Mouse (Mus musculus) kidney, embryonic 16.5 days (tissue): ENCODE data around the gene Cyp4f17. TPM values are rescaled to one million over a fixed set of nuclear protein-coding genes. Genes with fewer than 3 reads are reported as not detected.
"Not testable (repeated sequence)": the region's sequence is repeated elsewhere in the genome, so short reads cannot be mapped to it uniquely, and the experiment has no call there.

ENCODE experiments used
- ATAC-seq: fragments of 200-750 bp; cut with Nextera tagmentation; 2 replicates; pipeline ENCODE4 v1.8.0; 2017; ENCODE audit warnings: moderate TSS enrichment; ENCODE audit not compliant: low FRiP score, low TSS enrichment
- H3K27ac ChIP-seq: fragments of 300-500 bp; sonication (generic); 2 replicates; pipeline ENCODE4 v1.5.1; 2014; ENCODE audit warnings: low read length
- H3K27me3 ChIP-seq: fragments of 300-500 bp; sonication (generic); 2 replicates; pipeline ENCODE4 v1.6.1; 2014; ENCODE audit warnings: low read length, control low read depth, mixed read lengths; ENCODE audit not compliant: insufficient read depth
- H3K36me3 ChIP-seq: fragments of 300-500 bp; sonication (generic); 2 replicates; pipeline ENCODE4 v1.6.1; 2014; ENCODE audit warnings: low read length, control low read depth, mixed read lengths; ENCODE audit not compliant: insufficient read depth
- H3K4me1 ChIP-seq: fragments of 300-500 bp; sonication (generic); 2 replicates; pipeline ENCODE4 v1.6.1; 2014; ENCODE audit warnings: low read length, control low read depth, mixed read lengths; ENCODE audit not compliant: insufficient read depth
- H3K4me2 ChIP-seq: fragments of 300-500 bp; sonication (generic); replicated peaks from 2 replicates; pipeline ENCODE4 v1.6.1; 2014; ENCODE audit warnings: low read depth, low read length
- H3K4me3 ChIP-seq: fragments of 300-500 bp; sonication (generic); 2 replicates; pipeline ENCODE4 v1.5.1; 2014; ENCODE audit warnings: mild to moderate bottlenecking, low read length
- H3K9ac ChIP-seq: fragments of 300-500 bp; sonication (generic); replicated peaks from 2 replicates; pipeline ENCODE4 v1.6.1; 2014; ENCODE audit warnings: low read length
- H3K9me3 ChIP-seq: fragments of 300-500 bp; sonication (generic); 2 replicates; pipeline ENCODE4 v1.6.1; 2016; ENCODE audit warnings: low read length, control low read depth
- WGBS: fragments of 180-500 bp; shearing (Covaris S2); extraction: QIAGEN DNeasy Blood & Tissue Kit; methylation state at CpG from one replicate; pipeline ENCODE4 v1.1.7; 2014; 5-methylcytosine and 5-hydroxymethylcytosine counted together
- polyA plus RNA-seq: library from polyadenylated mRNA; unstranded; fragments of >200 nt; fragmentation: Nextera tagmentation; extraction: Ambion mirVana; gene quantifications from 2 replicates; pipeline ENCODE4 v1.2.1, GENCODE M21; 2015

The Cyp4f17 gene
- polyA plus RNA-seq, 1 experiment from 2014 or later, result 7.4 TPM

GRCm38 (mm10) chr17:32522816-32523215, 17.0 kb downstream of the Cyp4f17 start:
- Histone ChIP-seq H3K4me2 (no peak overlapping the region), H3K9ac (no peak overlapping the region), H3K27ac (no peak overlapping the region), H3K36me3 (0 out of 2 replicates have a peak, but pooled peaks cover 11% of the 10 kb centered on the region), H3K9me3 (no peaks in the 10 kb centered on the region), H3K27me3 (no peaks in the 10 kb centered on the region), H3K4me3 (no peak overlapping the region), H3K4me1 (no peaks in the 10 kb centered on the region)
- WGBS, result 86% methylated on average over 5 of the region's 5 CpGs
- ATAC-seq, result no peak

- 0 out of 2 replicates have a peak, but pooled peaks cover 11% of the 10 kb centered on the region for H3K36me3 ChIP-seq
- no peak overlapping the region for H3K27ac ChIP-seq
- H3K4me2 ChIP-seq, result no peak overlapping the region
- no peak overlapping the region for H3K9ac ChIP-seq
- no peaks in the 10 kb centered on the region for H3K27me3 ChIP-seq
- no peaks in the 10 kb centered on the region for H3K4me1 ChIP-seq
- ATAC-seq, result no peak
- no peak overlapping the region for H3K4me3 ChIP-seq
- H3K9me3 ChIP-seq, result no peaks in the 10 kb centered on the region
- WGBS, result 89% methylated on average over 11 of the region's 11 CpGs
Observed at GRCm38 (mm10) chr17:32523895-32524294, 18.0 kb downstream of the Cyp4f17 start.

GRCm38 (mm10) chr17:32526341-32526740, 20.5 kb downstream of the Cyp4f17 start:
- H3K27me3 ChIP-seq, H3K9ac ChIP-seq, ATAC-seq, H3K4me2 ChIP-seq, H3K27ac ChIP-seq, H3K9me3 ChIP-seq, H3K4me3 ChIP-seq, H3K4me1 ChIP-seq: not testable (repeated sequence)
- 0 out of 2 replicates have a peak, but pooled peaks cover 11% of the 10 kb centered on the region for H3K36me3 ChIP-seq
- 90% methylated on average over 1 of the region's 1 CpGs for WGBS

- Histone ChIP-seq H3K9ac (no peak overlapping the region), H3K9me3 (no peaks in the 10 kb centered on the region), H3K27ac (no peak overlapping the region), H3K27me3 (no peaks in the 10 kb centered on the region), H3K4me2 (no peak overlapping the region), H3K4me1 (no peaks in the 10 kb centered on the region), H3K4me3 (no peak overlapping the region), H3K36me3 (0 out of 2 replicates have a peak, but pooled peaks cover 7% of the 10 kb centered on the region)
- no peak for ATAC-seq
- 86% methylated on average over 11 of the region's 11 CpGs for WGBS
Observed at GRCm38 (mm10) chr17:32527748-32528147, 21.9 kb downstream of the Cyp4f17 start.

GRCm38 (mm10) chr17:32528408-32529337, 22.8 kb downstream of the Cyp4f17 start:
- Histone ChIP-seq H3K27me3 (no peaks in the 10 kb centered on the region), H3K4me3 (peak overlapping the region; percentile 41), H3K4me2 (peak overlapping the region; percentile 51), H3K9ac (peak overlapping the region; percentile 57), H3K9me3 (no peaks in the 10 kb centered on the region), H3K36me3 (0 out of 2 replicates have a peak, but pooled peaks cover 3% of the 10 kb centered on the region), H3K4me1 (no peaks in the 10 kb centered on the region), H3K27ac (no peak overlapping the region)
- WGBS, result 17% methylated on average over 26 of the region's 26 CpGs
- ATAC-seq, result peak; percentile 95

GRCm38 (mm10) chr17:32532356-32532755, 26.5 kb downstream of the Cyp4f17 start:
- not testable (repeated sequence) for H3K36me3 ChIP-seq, H3K4me2 ChIP-seq, H3K9me3 ChIP-seq, H3K9ac ChIP-seq, H3K27ac ChIP-seq, ATAC-seq, H3K4me3 ChIP-seq, H3K27me3 ChIP-seq, H3K4me1 ChIP-seq
- WGBS, result 41% methylated on average over 4 of the region's 4 CpGs

GRCm38 (mm10) chr17:32534068-32534467, 28.2 kb downstream of the Cyp4f17 start:
- Histone ChIP-seq H3K27me3 (no peaks in the 10 kb centered on the region), H3K4me3 (no peak overlapping the region), H3K27ac (no peak overlapping the region), H3K36me3 (no peaks in the 10 kb centered on the region), H3K9me3 (no peaks in the 10 kb centered on the region), H3K4me1 (peaks cover 8% of the 10 kb centered on the region; the same call in 1 of the 2 replicates), H3K4me2 (no peak overlapping the region), H3K9ac (no peak overlapping the region)
- 76% methylated on average over 6 of the region's 6 CpGs for WGBS
- no peak for ATAC-seq

- not testable (repeated sequence) for H3K36me3 ChIP-seq, H3K4me1 ChIP-seq, H3K27me3 ChIP-seq, H3K9me3 ChIP-seq
- Histone ChIP-seq H3K27ac (0 out of 2 replicates have a peak within 1 kb of the TSS, but pooled peaks have one; percentile 25), H3K9ac (peak within 1 kb of the TSS; percentile 64), H3K4me2 (peak within 1 kb of the TSS; percentile 56), H3K4me3 (peak within 1 kb of the TSS; percentile 55)
- peak; percentile 95 for ATAC-seq
- 8% methylated on average over 5 of the region's 5 CpGs for WGBS
Observed at GRCm38 (mm10) chr17:32536051-32536866, 30.4 kb downstream of the Cyp4f17 start, which contains the start of gene Cyp4f16. Gene Cyp4f16 (plus strand): TSS chr17:32536558.

GRCm38 (mm10) chr17:32536867-32537250, 31.0 kb downstream of the Cyp4f17 start:
- H3K4me2 ChIP-seq, result peak overlapping the region; percentile 56
- H3K9me3 ChIP-seq, result no peaks in the 10 kb centered on the region
- H3K9ac ChIP-seq, result peak overlapping the region; percentile 64
- 61% methylated on average over 5 of the region's 5 CpGs for WGBS
- H3K36me3 ChIP-seq, result no peaks in the 10 kb centered on the region
- peak; percentile 18; the same call in 1 of the 2 replicates for ATAC-seq
- H3K4me1 ChIP-seq, result peaks cover 8% of the 10 kb centered on the region; the same call in 1 of the 2 replicates
- no peaks in the 10 kb centered on the region for H3K27me3 ChIP-seq
- H3K27ac ChIP-seq, result 0 out of 2 replicates have a peak overlapping the region, but pooled peaks have one; percentile 25
- peak overlapping the region; percentile 55 for H3K4me3 ChIP-seq
